Mouse (Mus musculus) liver, adult 2 months (tissue): ENCODE data around the gene Vmn1r59.
"Not testable (repeated sequence)": the region's sequence is repeated elsewhere in the genome, so short reads cannot be mapped to it uniquely, and the experiment has no call there.

Source experiments
- CTCF ChIP-seq: fragments of 200-500 bp; IDR thresholded peaks from 2 replicates; pipeline ENCODE4 v1.5.1; 2011; ENCODE audit warnings: low read depth, low read length, control low read depth
- POLR2A ChIP-seq: fragments of 200-500 bp; IDR thresholded peaks from 2 replicates; pipeline ENCODE4 v1.6.1; 2011; ENCODE audit warnings: low read length, control low read depth; ENCODE audit not compliant: insufficient read depth; ENCODE audit errors: extremely low read depth

DNA sequence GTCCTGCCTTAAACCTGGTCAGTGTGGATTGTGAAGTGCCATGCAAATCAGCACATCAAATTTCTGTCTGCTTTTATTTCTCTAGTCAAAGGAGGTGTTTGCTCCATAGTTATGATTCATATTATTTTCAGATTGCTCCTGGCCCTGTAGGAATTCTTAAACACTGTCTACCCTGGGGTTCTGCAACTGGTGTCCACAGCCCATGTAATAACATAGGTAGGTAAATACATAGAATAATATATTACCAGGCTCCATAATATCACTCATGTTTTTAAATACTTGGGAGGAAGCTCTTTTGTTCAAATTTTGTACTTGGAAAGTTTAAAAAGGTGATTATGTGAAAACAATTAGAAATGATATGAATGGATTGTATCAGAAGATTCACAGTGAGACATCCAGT lies 37.3 kb upstream of the Vmn1r59 start, which contains the start of gene Vmn2r28:
- not testable (repeated sequence) for TF ChIP-seq POLR2A, CTCF
